ENCODE assay signal across 19 mouse cellular contexts in genomic region chr4:119057191-119057590, GRCm38 (mm10).
"Had no signal": no experiment of that assay in that cellular context is flagged by ENCODE, and none has a peak within 500 bp of the region (broad histone marks: within the 10 kb centered on the region; RNA-seq: fewer than 3 reads in every experiment).

No protein-coding gene starts in this region.

- H3K27ac ChIP-seq: heart, adult 2 months; hindbrain, embryonic 13.5 days; hindbrain, embryonic 15.5 days; hindbrain, postnatal 0 days; kidney, embryonic 15.5 days; kidney, postnatal 0 days; layer of hippocampus, adult 2 months; limb, embryonic 13.5 days; limb, embryonic 15.5 days; liver, embryonic 14.5 days had no signal

- H3K4me1 ChIP-seq: hindbrain, embryonic 13.5 days; hindbrain, embryonic 15.5 days; limb, embryonic 13.5 days; limb, embryonic 15.5 days had no signal

- H3K27me3 ChIP-seq: heart, embryonic 12.5 days; hindbrain, embryonic 13.5 days; hindbrain, embryonic 15.5 days; kidney, embryonic 15.5 days; limb, embryonic 13.5 days; limb, embryonic 15.5 days had no signal

- H3K9ac ChIP-seq: forebrain, postnatal 0 days; heart, embryonic 12.5 days; hindbrain, embryonic 13.5 days; hindbrain, embryonic 15.5 days; kidney, embryonic 15.5 days; limb, embryonic 13.5 days; limb, embryonic 15.5 days; liver, embryonic 14.5 days had no signal

- H3K9me3 ChIP-seq: heart, embryonic 12.5 days; hindbrain, embryonic 13.5 days; hindbrain, embryonic 15.5 days; kidney, embryonic 15.5 days; limb, embryonic 13.5 days; limb, embryonic 15.5 days had no signal

- ATAC-seq: forebrain, postnatal 0 days; hindbrain, postnatal 0 days; intestine, embryonic 16.5 days had no signal

- H3K36me3 ChIP-seq: heart, embryonic 12.5 days; hindbrain, embryonic 13.5 days; hindbrain, embryonic 15.5 days; kidney, embryonic 15.5 days; limb, embryonic 13.5 days; limb, embryonic 15.5 days had no signal

- DNase-seq: forebrain, postnatal 0 days; gastrocnemius, postnatal 14 days; gastrocnemius, postnatal 36 days; heart, adult 11 months; heart, adult 2 months; heart, postnatal 10 days; layer of hippocampus, postnatal 36 days; left cerebral cortex, postnatal 4 days had no signal

- H3K4me3 ChIP-seq: heart, adult 2 months; heart, embryonic 12.5 days; hindbrain, embryonic 13.5 days; hindbrain, embryonic 15.5 days; kidney, embryonic 15.5 days; layer of hippocampus, adult 2 months; limb, embryonic 13.5 days; limb, embryonic 15.5 days had no signal

- H3K4me2 ChIP-seq: heart, embryonic 12.5 days; hindbrain, embryonic 13.5 days; hindbrain, embryonic 15.5 days; kidney, embryonic 15.5 days; limb, embryonic 13.5 days; limb, embryonic 15.5 days had no signal
